9 mouse cellular contexts compared by ENCODE assay signal in genomic region chr6:90607196-90607595, GRCm38 (mm10). TPM values are rescaled to one million over a fixed set of nuclear protein-coding genes. Genes with fewer than 3 reads are reported as not detected.
A peak's percentile ranks its signal among the peaks of the same experiment; 100 is the strongest.
DNase-seq lines count a peak whose midpoint lies in the region; ATAC-seq lines count a peak whose summit lies in the region.
"Had no signal": no experiment of that assay in that cellular context is flagged by ENCODE, and none has a peak within 500 bp of the region (broad histone marks: within the 10 kb centered on the region; RNA-seq: fewer than 3 reads in every experiment).

No protein-coding gene starts in this region.

- no peaks in the 10 kb centered on the region for H3K9me3 ChIP-seq in midbrain, embryonic 11.5 days (ENCODE audit: control insufficient read depth, low read length)
- no peaks in the 10 kb centered on the region for H3K9me3 ChIP-seq in midbrain, embryonic 13.5 days
- no peaks in the 10 kb centered on the region for H3K9me3 ChIP-seq in neural tube, embryonic 11.5 days (ENCODE audit: control insufficient read depth, low read length)
- H3K9me3 ChIP-seq: hindbrain, embryonic 15.5 days had no signal

- intact Hi-C loops in gastrocnemius, postnatal 14 days (cut with DNase I; ENCODE audit: low total_unique reads), result no loop called here
- intact Hi-C loops in left cerebral cortex, postnatal 36 days (cut with DNase I), result loop anchor here (1.0 kb wide), 1 partner anchor 121 kb away; no protein-coding TSS in a partner anchor

- peaks cover 8% of the 10 kb centered on the region for H3K4me1 ChIP-seq in midbrain, embryonic 11.5 days (ENCODE audit: control insufficient read depth, insufficient read depth, low read length)
- H3K4me1 ChIP-seq in midbrain, embryonic 13.5 days (replicated peaks), result peaks cover 13% of the 10 kb centered on the region
- H3K4me1 ChIP-seq in neural tube, embryonic 11.5 days (ENCODE audit: control insufficient read depth, insufficient read depth, low read length), result no peaks in the 10 kb centered on the region

- no peak overlapping the region for H3K4me2 ChIP-seq in midbrain, embryonic 11.5 days
- H3K4me2 ChIP-seq in midbrain, embryonic 13.5 days (replicated peaks), result no peak overlapping the region
- no peak overlapping the region for H3K4me2 ChIP-seq in neural tube, embryonic 11.5 days (ENCODE audit: low read depth)

- ATAC-seq in midbrain, embryonic 11.5 days (ENCODE audit: low FRiP score), result no peak
- ATAC-seq in midbrain, embryonic 13.5 days, result no peak
- no peak for ATAC-seq in neural tube, embryonic 11.5 days (ENCODE audit: insufficient read depth, low FRiP score, low TSS enrichment)

- H3K4me3 ChIP-seq in midbrain, embryonic 11.5 days (ENCODE audit: low read depth, low read length), result no peak overlapping the region
- H3K4me3 ChIP-seq in midbrain, embryonic 13.5 days (replicated peaks), result no peak overlapping the region
- H3K4me3 ChIP-seq in neural tube, embryonic 11.5 days (ENCODE audit: low read depth, low read length), result no peak overlapping the region
- H3K4me3 ChIP-seq: hindbrain, embryonic 15.5 days had no signal

- peak; percentile 89 for DNase-seq in midbrain, embryonic 11.5 days (ENCODE audit: low spot score, missing footprints)
- DNase-seq in MN1 (ENCODE audit: low spot score), result peak; percentile 47
- DNase-seq in c-Kit-positive CD71-positive TER-119-positive erythroid progenitor cells, embryonic 14.5 days (ENCODE audit: low spot score), result peak; percentile 87
- peak; percentile 58 for DNase-seq in gastrocnemius, postnatal 14 days
- DNase-seq in left cerebral cortex, postnatal 36 days (ENCODE audit: low spot score in 2 of 2), result peak; percentile 45 to 49
- peak; percentile 74 for DNase-seq in neural tube, embryonic 11.5 days (ENCODE audit: low spot score)
- peak; percentile 40 for DNase-seq in yolk sac, embryonic 10.5 days (ENCODE audit: low spot score)

- H3K27me3 ChIP-seq in midbrain, embryonic 11.5 days (ENCODE audit: control insufficient read depth, insufficient read depth, low read length), result peaks cover 10% of the 10 kb centered on the region
- H3K27me3 ChIP-seq in midbrain, embryonic 13.5 days, result peaks cover 13% of the 10 kb centered on the region
- no peaks in the 10 kb centered on the region for H3K27me3 ChIP-seq in neural tube, embryonic 11.5 days (ENCODE audit: control insufficient read depth, insufficient read depth, low read length)
- H3K27me3 ChIP-seq: hindbrain, embryonic 15.5 days had no signal

- WGBS in midbrain, embryonic 11.5 days, result 23% methylated on average over 5 of the region's 5 CpGs
- WGBS in midbrain, embryonic 13.5 days, result 15% methylated on average over 5 of the region's 5 CpGs
- WGBS in neural tube, embryonic 11.5 days, result 18% methylated on average over 5 of the region's 5 CpGs

- no peak overlapping the region for H3K9ac ChIP-seq in midbrain, embryonic 11.5 days (ENCODE audit: low read length)
- no peak overlapping the region for H3K9ac ChIP-seq in midbrain, embryonic 13.5 days (replicated peaks)
- H3K9ac ChIP-seq in neural tube, embryonic 11.5 days (ENCODE audit: low read length), result no peak overlapping the region
- H3K9ac ChIP-seq: hindbrain, embryonic 15.5 days had no signal

- H3K36me3 ChIP-seq in midbrain, embryonic 11.5 days (ENCODE audit: control insufficient read depth, insufficient read depth, low read length), result no peaks in the 10 kb centered on the region
- no peaks in the 10 kb centered on the region for H3K36me3 ChIP-seq in midbrain, embryonic 13.5 days
- H3K36me3 ChIP-seq in neural tube, embryonic 11.5 days (ENCODE audit: control insufficient read depth, insufficient read depth, low read length), result no peaks in the 10 kb centered on the region
- H3K36me3 ChIP-seq: hindbrain, embryonic 15.5 days had no signal

- H3K27ac ChIP-seq in midbrain, embryonic 11.5 days (ENCODE audit: low read depth, low read length), result no peak overlapping the region
- no peak overlapping the region for H3K27ac ChIP-seq in midbrain, embryonic 13.5 days
- no peak overlapping the region for H3K27ac ChIP-seq in neural tube, embryonic 11.5 days (ENCODE audit: low read depth, low read length)
- H3K27ac ChIP-seq: hindbrain, embryonic 15.5 days had no signal

RNA-seq across cellular contexts. Expression of gene Slc41a3, which starts 2.7 kb away (rescaled TPM):
- 2.7 and 3.0 TPM in 2 replicates for polyA plus RNA-seq in midbrain, embryonic 11.5 days (2014; fragmentation: Nextera tagmentation; extraction: Ambion mirVana)
- 3.3 and 3.6 TPM in 2 replicates for polyA plus RNA-seq in midbrain, embryonic 13.5 days (2015; fragmentation: Nextera tagmentation; extraction: Ambion mirVana)
- 10 to 100 TPM; 60.0 to 61.8 TPM for total RNA-seq in gastrocnemius, postnatal 14 days (2021)
- 1 to 10 TPM; 4.4 to 6.0 TPM for total RNA-seq in left cerebral cortex, postnatal 36 days (2021)
- 2.7 and 3.1 TPM in 2 replicates for polyA plus RNA-seq in neural tube, embryonic 11.5 days (2014; fragmentation: Nextera tagmentation; extraction: Ambion mirVana)
